Mouse (Mus musculus) kidney, adult 18-20 months (tissue): ENCODE data around the gene Clvs2.

Experiments
- DNase-seq: peaks from one replicate; pipeline ENCODE4 v3.0.0; 2021

Clvs2 gene

DNA sequence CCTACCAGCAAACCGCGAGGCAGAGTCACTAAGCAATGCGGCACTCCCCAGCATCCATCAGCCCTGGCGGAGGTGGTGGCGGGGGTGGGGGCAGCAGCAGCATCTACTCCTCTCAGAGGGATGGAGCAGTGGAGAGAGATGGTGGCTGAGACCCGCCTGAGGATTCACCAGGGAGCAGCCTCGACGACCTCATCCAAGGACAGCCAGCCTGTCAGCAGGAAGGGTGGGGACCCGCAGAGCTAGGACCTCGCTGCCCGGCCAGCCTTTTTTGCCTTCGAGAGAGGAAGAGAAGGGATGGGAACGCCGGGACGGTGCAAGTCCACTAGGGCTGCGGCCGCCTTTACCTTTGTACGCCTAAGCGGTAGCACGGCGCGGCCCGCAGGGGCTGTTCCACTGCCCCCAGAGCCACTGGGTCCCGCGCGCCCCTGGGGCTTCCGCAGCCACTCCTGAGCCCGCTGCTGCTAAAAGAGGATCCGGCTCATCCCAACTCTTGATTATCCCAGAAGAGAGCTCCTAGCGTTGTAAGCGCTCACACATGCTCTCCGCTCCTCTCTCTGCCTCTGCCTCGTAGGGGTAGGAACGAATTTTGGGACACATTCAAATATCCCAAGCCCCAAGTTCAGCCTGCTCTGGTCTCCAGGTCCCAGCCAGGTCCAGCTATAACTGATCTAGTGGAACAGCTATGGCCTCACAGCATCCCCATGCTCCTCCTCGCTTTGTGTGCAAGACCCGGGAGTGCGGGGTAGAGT is at the start of gene Clvs2:
TSS of gene Clvs2 (minus strand) at position 639 of the 749 bp plus-strand sequence.
- DNase-seq: no peak

DNA sequence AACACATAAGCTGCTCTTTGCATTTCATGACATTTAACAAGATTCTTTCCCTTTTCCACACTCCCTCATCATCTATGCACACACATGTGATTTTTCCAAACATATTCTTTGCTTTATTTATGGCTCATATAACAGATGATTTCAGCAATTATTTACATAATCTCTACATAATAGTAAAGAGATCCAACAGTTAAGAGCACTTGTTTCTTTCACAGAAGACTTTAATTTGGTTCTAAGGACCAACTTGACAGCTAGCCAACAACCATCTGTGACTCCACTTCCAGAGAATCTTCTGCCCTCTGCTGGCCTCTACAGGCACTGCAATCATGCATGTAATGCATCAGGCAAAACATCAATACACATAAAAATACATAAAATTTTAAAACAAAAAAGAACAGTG is 28.6 kb upstream of the Clvs2 start:
- peak; percentile 77 for DNase-seq

DNA sequence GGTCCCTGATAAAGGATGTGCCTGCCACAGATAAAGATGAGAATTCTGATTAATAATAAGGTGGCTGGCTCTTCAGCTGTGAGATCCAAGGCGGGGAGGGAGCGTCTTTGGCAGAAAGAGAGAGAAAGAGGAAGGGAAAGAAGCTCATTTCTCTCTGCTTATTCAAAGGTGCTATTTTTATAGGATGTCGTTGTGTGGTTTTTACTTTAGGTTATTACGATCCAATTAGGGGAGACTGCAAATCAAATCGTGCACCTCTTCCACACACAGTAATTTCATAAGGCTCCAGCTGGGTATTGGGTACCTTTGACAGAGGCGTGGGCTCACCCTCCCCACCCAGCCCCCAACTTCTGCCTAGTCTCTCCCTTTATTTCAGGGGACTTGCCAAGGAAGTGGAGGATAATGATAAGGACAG is 985 bp downstream of the Clvs2 start:
- no peak for DNase-seq

DNA sequence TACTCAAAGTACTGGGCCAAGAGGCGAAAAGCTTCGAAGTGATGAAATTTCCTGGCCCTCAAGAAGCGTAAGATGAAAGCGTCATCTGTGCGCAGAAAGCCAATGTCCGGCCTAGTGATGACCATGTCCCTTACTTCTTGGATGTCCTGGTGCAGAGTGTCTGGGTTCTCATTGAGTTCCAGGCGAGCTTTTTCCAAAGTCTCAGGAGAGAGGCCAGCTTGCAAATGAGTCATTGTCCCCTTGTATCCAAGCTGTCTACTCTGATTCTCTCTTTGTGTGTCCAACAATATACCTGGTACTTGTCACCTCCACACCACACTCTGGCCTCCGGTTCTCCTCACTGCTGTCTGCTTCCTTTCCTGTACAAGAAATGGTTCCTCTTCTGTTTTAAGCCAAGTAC is 1.9 kb downstream of the Clvs2 start:
- no peak for DNase-seq

DNA sequence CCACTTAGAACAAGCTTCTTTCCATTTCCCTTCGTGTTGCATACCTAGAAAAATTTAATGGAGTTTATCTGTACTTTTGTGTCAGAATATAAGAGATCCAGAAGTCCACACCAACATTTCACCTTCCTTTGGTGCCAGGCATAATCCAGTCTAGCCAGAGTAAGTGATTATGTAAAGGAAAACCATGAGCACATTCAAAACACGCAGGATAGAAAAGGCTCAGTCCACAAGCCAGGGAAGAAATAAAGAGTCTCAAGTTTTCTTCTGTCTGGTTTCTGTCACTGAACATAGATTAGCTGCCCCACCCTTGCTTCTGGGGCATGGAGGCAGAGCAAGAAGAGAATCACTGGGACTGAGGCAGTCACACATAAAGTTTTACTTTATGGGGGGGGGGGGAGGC is 8.4 kb downstream of the Clvs2 start:
- no peak for DNase-seq

DNA sequence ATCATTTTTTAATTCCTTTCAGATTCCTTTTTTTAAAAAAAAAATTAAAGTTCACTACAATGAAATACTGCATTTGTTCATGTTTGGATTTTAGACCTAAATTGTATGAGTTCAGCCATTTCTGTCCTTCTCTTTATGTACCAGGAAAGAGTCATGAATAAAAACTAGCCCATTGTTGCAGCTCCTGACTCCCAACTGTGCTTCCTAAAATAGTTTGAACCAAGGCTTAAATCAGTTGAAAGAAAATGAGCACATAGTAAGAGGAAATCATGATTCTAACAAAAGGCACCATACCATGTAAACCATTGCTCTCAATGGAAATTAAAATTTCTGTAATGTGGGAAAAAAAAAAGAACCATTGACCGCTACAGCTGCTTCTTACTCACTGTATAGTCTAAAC is 11.4 kb downstream of the Clvs2 start:
- no peak for DNase-seq

DNA sequence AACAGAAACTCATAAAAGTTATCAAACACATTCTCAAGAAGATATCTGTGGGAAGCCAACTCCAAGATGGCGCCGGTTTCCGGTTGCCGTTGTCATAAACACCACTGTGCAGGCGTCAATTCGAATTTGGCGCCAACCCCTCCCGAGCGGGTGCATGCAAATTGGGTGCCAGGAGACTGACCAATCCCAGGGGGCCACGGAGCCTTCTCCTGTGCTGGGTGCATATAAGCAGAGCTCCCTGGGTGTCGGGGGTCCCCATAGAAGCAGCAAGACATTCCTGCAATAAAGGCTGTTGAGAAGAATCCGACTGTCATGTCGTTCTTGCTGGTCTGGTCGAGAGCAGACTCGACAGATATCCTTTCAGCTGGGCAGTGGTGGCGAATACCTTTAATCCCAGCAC is 31.8 kb downstream of the Clvs2 start:
- no peak for DNase-seq

DNA sequence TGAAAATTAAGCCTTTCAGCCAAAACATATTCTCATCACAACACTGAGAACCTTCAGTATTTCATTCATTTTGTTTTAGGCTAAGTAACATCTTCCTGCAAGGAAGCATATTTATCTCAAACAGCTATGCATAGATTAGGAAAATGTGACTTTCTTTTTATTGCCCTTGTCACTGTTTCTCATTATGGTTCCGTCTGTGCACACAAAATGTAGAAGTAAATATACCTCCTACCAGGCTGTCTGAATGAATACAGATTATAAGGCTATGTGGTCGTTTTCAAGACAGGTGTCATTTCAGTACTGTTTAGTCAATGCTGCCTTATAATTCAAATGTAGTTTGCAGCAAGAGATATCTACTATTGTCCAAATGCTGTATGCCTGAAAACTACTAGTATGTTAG is 35.8 kb downstream of the Clvs2 start:
- DNase-seq: no peak

DNA sequence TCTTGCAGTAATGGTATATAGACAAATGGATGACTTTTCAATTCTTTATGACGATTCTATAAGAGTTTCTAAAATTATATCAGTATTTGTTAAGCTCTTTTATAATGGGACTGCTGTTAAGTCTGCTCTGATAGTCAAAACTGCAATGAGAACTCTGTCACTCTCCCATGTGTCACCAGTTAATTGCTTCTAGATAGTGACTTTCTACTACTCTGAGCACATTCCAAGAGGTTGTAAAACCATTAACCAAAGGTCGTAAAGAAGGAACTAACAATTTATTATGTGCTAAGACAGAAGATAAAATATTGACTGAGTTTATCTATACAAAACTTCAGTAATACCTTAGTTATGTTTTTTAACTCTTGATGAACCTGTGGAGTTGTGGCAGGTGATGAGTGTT is 37.5 kb downstream of the Clvs2 start:
- DNase-seq: no peak

DNA sequence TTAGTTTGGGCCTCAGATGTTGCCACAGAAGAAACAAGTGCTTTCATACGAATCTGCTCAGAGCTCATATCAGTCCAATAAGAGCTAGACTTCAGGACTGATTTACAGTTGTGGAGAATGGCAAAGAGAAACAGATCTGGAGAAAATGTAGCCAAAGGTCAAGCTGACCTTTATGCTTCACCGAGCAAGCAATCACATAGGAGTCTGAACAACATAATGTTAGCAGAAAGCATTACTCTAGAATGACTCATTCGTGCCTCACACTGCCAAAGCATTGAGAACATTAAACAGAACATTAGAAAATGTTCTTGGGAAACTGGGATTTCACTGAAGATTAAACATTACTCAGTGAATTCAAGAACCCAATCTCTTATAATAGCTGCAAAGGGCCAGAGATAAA is 66.5 kb downstream of the Clvs2 start:
- DNase-seq: peak; percentile 13

DNA sequence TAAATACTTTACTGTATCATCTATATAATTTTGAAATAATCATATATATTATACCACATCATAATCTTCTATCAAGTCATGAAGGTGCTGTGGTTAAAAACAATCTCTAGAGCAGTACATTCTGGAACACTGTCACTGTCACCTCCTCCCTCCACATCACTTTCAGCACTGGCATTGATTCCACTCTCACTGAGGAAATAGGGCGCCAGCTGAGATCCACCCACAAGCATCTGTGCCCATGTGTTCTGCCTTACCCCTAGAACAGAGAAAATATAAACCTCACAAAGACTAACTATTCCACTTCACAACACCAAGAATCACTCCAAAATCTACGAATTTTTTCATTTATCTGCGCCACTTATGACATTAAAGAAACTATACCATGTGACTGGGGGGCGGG is 84.2 kb downstream of the Clvs2 start:
- DNase-seq: no peak
